Mouse (Mus musculus) ovary, postnatal 36 days (tissue): Measurements from ENCODE around the gene Dst.

Source experiments
- DNase-seq: peaks from one replicate; pipeline ENCODE4 v3.0.0; 2022; ENCODE audit warnings: low spot score, mixed read lengths

Gene Dst

GRCm38 (mm10) chr1:34130804-34131203 is 222.8 kb downstream of the Dst start:
- DNase-seq, result no peak

GRCm38 (mm10) chr1:34132875-34133274 is 224.8 kb downstream of the Dst start:
- peak; percentile 51 for DNase-seq

- DNase-seq, result no peak
Measured at GRCm38 (mm10) chr1:34135535-34135934, 227.5 kb downstream of the Dst start.

- DNase-seq, result no peak
Measured at GRCm38 (mm10) chr1:34139191-34139853, 231.3 kb downstream of the Dst start.

GRCm38 (mm10) chr1:34139871-34140471 is 231.9 kb downstream of the Dst start:
- no peak for DNase-seq

- no peak for DNase-seq
Measured at GRCm38 (mm10) chr1:34140686-34141085, 232.7 kb downstream of the Dst start.

GRCm38 (mm10) chr1:34142951-34143580 is 235.0 kb downstream of the Dst start:
- no peak for DNase-seq

- no peak for DNase-seq
Measured at GRCm38 (mm10) chr1:34144826-34145225, 236.8 kb downstream of the Dst start.

GRCm38 (mm10) chr1:34148039-34148438 is 240.0 kb downstream of the Dst start:
- no peak for DNase-seq

- no peak for DNase-seq
Measured at GRCm38 (mm10) chr1:34150416-34151093, 242.5 kb downstream of the Dst start.

GRCm38 (mm10) chr1:34152683-34153082 is 244.7 kb downstream of the Dst start:
- DNase-seq, result no peak

- no peak for DNase-seq
Measured at GRCm38 (mm10) chr1:34156058-34156457, 248.0 kb downstream of the Dst start.

- no peak for DNase-seq
Measured at GRCm38 (mm10) chr1:34157702-34158101, 249.7 kb downstream of the Dst start.

- DNase-seq, result no peak
Measured at GRCm38 (mm10) chr1:34158822-34159221, 250.8 kb downstream of the Dst start.

- no peak for DNase-seq
Measured at GRCm38 (mm10) chr1:34159898-34160297, 251.9 kb downstream of the Dst start.

GRCm38 (mm10) chr1:34164616-34165295 is 256.7 kb downstream of the Dst start:
- DNase-seq, result peak; percentile 75

- DNase-seq, result no peak
Measured at GRCm38 (mm10) chr1:34165926-34166325, 257.9 kb downstream of the Dst start.

GRCm38 (mm10) chr1:34167151-34168057 is 259.4 kb downstream of the Dst start:
- DNase-seq, result peak; percentile 58

GRCm38 (mm10) chr1:34169086-34169485 is 261.1 kb downstream of the Dst start:
- no peak for DNase-seq

GRCm38 (mm10) chr1:34174517-34174916 is 266.5 kb downstream of the Dst start:
- no peak for DNase-seq

- DNase-seq, result no peak
Measured at GRCm38 (mm10) chr1:34174961-34175360, 266.9 kb downstream of the Dst start.
